Mouse (Mus musculus) R1 (cell line): ENCODE data around the gene Sgk1.

Experiments
- DNase-seq: peaks from one replicate; pipeline ENCODE4 v3.0.0-alpha.2; 2018; ENCODE audit warnings: low read depth, low spot score

The Sgk1 gene

GRCm38 (mm10) chr10:21868221-21868620 lies 13.8 kb upstream of the Sgk1 start:
- DNase-seq = no peak

- no peak for DNase-seq
These were observed 13.4 kb upstream of the Sgk1 start for GRCm38 (mm10) chr10:21868623-21869022.

- DNase-seq = no peak
These were observed 174 bp upstream of the Sgk1 start for GRCm38 (mm10) chr10:21881837-21882183.

GRCm38 (mm10) chr10:21883587-21883986 lies 1.6 kb downstream of the Sgk1 start:
- DNase-seq = no peak

GRCm38 (mm10) chr10:21884534-21884933 lies 2.5 kb downstream of the Sgk1 start:
- DNase-seq = no peak

GRCm38 (mm10) chr10:21889141-21889765 lies 7.3 kb downstream of the Sgk1 start:
- DNase-seq = peak; percentile 29

GRCm38 (mm10) chr10:21890293-21890692 lies 8.3 kb downstream of the Sgk1 start:
- no peak for DNase-seq

GRCm38 (mm10) chr10:21891442-21891841 lies 9.5 kb downstream of the Sgk1 start:
- DNase-seq = no peak

GRCm38 (mm10) chr10:21892104-21892503 lies 10.1 kb downstream of the Sgk1 start:
- DNase-seq = no peak

- DNase-seq = no peak
These were observed 16.4 kb downstream of the Sgk1 start for GRCm38 (mm10) chr10:21898417-21898816.

- peak; percentile 55 for DNase-seq
These were observed 16.9 kb downstream of the Sgk1 start for GRCm38 (mm10) chr10:21898851-21899250.

GRCm38 (mm10) chr10:21899397-21899796 lies 17.4 kb downstream of the Sgk1 start:
- DNase-seq = no peak

GRCm38 (mm10) chr10:21902152-21903140 lies 20.5 kb downstream of the Sgk1 start:
- DNase-seq = no peak

GRCm38 (mm10) chr10:21904151-21904550 lies 22.2 kb downstream of the Sgk1 start:
- no peak for DNase-seq

GRCm38 (mm10) chr10:21905616-21906015 lies 23.6 kb downstream of the Sgk1 start:
- no peak for DNase-seq

GRCm38 (mm10) chr10:21906894-21907446 lies 25.0 kb downstream of the Sgk1 start:
- DNase-seq = peak; percentile 21

- DNase-seq = peak; percentile 39
These were observed 25.8 kb downstream of the Sgk1 start for GRCm38 (mm10) chr10:21907784-21908183.

GRCm38 (mm10) chr10:21908686-21909085 lies 26.7 kb downstream of the Sgk1 start:
- DNase-seq = peak; percentile 59

GRCm38 (mm10) chr10:21910334-21910733 lies 28.4 kb downstream of the Sgk1 start:
- no peak for DNase-seq

GRCm38 (mm10) chr10:21911303-21911947 lies 29.4 kb downstream of the Sgk1 start:
- DNase-seq = no peak

GRCm38 (mm10) chr10:21914751-21915150 lies 32.8 kb downstream of the Sgk1 start:
- DNase-seq = no peak
